Mouse (Mus musculus) kidney, embryonic 14.5 days (tissue): ENCODE data around the gene 4933427D14Rik. TPM values are rescaled to one million over a fixed set of nuclear protein-coding genes. Genes with fewer than 3 reads are reported as not detected.
A peak's percentile ranks its signal among the peaks of the same experiment; 100 is the strongest.

Experiments used
- ATAC-seq: fragments of 200-750 bp; cut with Nextera tagmentation; 2 replicates; pipeline ENCODE4 v1.8.0; 2017; ENCODE audit warnings: moderate number of reproducible peaks, mild to moderate bottlenecking, moderate TSS enrichment, moderate library complexity; ENCODE audit not compliant: low FRiP score, low TSS enrichment
- H3K27ac ChIP-seq: fragments of 300-500 bp; sonication (generic); 2 replicates; pipeline ENCODE4 v1.5.1; 2014; ENCODE audit warnings: low read depth, mild to moderate bottlenecking, low read length, moderate library complexity, mixed read lengths
- H3K27me3 ChIP-seq: fragments of 300-500 bp; sonication (generic); 2 replicates; pipeline ENCODE4 v1.6.1; 2014; ENCODE audit warnings: mild to moderate bottlenecking, low read length; ENCODE audit not compliant: control insufficient read depth, insufficient read depth
- H3K36me3 ChIP-seq: fragments of 300-500 bp; sonication (generic); 2 replicates; pipeline ENCODE4 v1.6.1; 2014; ENCODE audit warnings: low read length, mixed read lengths; ENCODE audit not compliant: control insufficient read depth, insufficient read depth
- H3K4me1 ChIP-seq: fragments of 300-500 bp; sonication (generic); 2 replicates; pipeline ENCODE4 v1.6.1; 2014; ENCODE audit warnings: low read length, mixed read lengths; ENCODE audit not compliant: control insufficient read depth, insufficient read depth
- H3K4me2 ChIP-seq: fragments of 300-500 bp; sonication (generic); replicated peaks from 2 replicates; pipeline ENCODE4 v1.6.1; 2014; ENCODE audit warnings: low read depth, mild to moderate bottlenecking, low read length
- H3K4me3 ChIP-seq: fragments of 300-500 bp; sonication (generic); 2 replicates; pipeline ENCODE4 v1.5.1; 2014; ENCODE audit warnings: mild to moderate bottlenecking, low read length
- H3K9ac ChIP-seq: fragments of 300-500 bp; sonication (generic); 2 replicates; pipeline ENCODE4 v1.6.1; 2014; ENCODE audit warnings: low read depth, mild to moderate bottlenecking, low read length, moderate library complexity
- H3K9me3 ChIP-seq: fragments of 300-500 bp; sonication (generic); 2 replicates; pipeline ENCODE4 v1.6.1; 2016; ENCODE audit warnings: low read length; ENCODE audit not compliant: control insufficient read depth
- WGBS: fragments of 180-500 bp; shearing (Covaris S2); extraction: QIAGEN DNeasy Blood & Tissue Kit; methylation state at CpG from one replicate; pipeline ENCODE4 v1.1.7; 2014; 5-methylcytosine and 5-hydroxymethylcytosine counted together
- polyA plus RNA-seq: library from polyadenylated mRNA; unstranded; fragments of >200 nt; fragmentation: Nextera tagmentation; extraction: Ambion mirVana; gene quantifications from 2 replicates; pipeline ENCODE4 v1.2.1, GENCODE M21; 2014

The 4933427D14Rik gene
- polyA plus RNA-seq, 1 experiment from 2014 or later: 18.1 TPM

DNA sequence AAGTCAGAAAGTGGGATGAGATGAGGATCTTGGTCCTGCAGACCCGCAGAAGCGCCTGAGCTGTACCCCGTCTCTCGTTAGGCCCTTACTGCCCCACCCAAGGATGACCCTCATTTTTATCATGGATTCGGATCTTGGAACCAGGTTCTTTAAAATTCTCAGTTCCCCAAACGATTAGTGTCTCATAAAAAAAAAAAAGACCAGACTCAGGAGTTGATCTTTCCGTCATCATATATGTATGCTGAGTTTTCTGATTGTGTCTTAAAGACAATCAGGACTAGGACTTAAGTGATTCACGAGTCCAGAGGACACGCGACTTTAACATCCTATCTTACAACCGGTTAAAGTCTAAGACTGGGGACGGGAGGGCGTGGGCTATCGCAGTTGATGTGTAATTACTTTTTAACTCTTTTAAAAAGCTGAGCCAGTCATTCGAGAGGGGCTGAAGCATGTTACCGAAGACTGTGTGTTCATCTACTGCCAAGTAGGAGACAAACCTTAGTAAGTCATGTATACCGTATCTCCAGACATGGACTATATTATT is 647 bp upstream of the 4933427D14Rik start:
- peaks cover 35% of the 10 kb centered on the region for H3K36me3 ChIP-seq
- peak overlapping the region; percentile 75 for H3K9ac ChIP-seq
- no peak for ATAC-seq
- H3K4me2 ChIP-seq: peak overlapping the region; percentile 76
- peak overlapping the region; percentile 84 for H3K4me3 ChIP-seq
- no peaks in the 10 kb centered on the region for H3K27me3 ChIP-seq
- 13% methylated on average over 17 of the region's 17 CpGs for WGBS
- H3K27ac ChIP-seq: peak overlapping the region; percentile 77; the same call in 1 of the 2 replicates
- H3K9me3 ChIP-seq: no peaks in the 10 kb centered on the region
- peaks cover 14% of the 10 kb centered on the region for H3K4me1 ChIP-seq

- Histone ChIP-seq H3K4me2 (peak within 1 kb of the TSS; percentile 76), H3K9me3 (no peaks in the 10 kb centered on the region), H3K9ac (peak within 1 kb of the TSS; percentile 75), H3K36me3 (peaks cover 27% of the 10 kb centered on the region), H3K27me3 (no peaks in the 10 kb centered on the region), H3K4me1 (peaks cover 14% of the 10 kb centered on the region), H3K27ac (peak within 1 kb of the TSS; percentile 77), H3K4me3 (peak within 1 kb of the TSS; percentile 84)
- WGBS: under 1% methylated on average over 42 of the region's 43 CpGs
- peak; percentile 50 for ATAC-seq
These were observed 687 bp downstream of the 4933427D14Rik start, which contains the start of gene Gm43951 for GRCm38 (mm10) chr11:72206341-72207203. Gene Gm43951, minus strand, starts transcription at chr11:72206840.

GRCm38 (mm10) chr11:72205256-72205655 is 2.0 kb downstream of the 4933427D14Rik start:
- H3K4me3 ChIP-seq: no peak overlapping the region
- H3K9me3 ChIP-seq: no peaks in the 10 kb centered on the region
- H3K4me1 ChIP-seq: peaks cover 14% of the 10 kb centered on the region
- no peak for ATAC-seq
- no peak overlapping the region for H3K27ac ChIP-seq
- no peak overlapping the region for H3K4me2 ChIP-seq
- H3K36me3 ChIP-seq: peaks cover 22% of the 10 kb centered on the region
- H3K27me3 ChIP-seq: no peaks in the 10 kb centered on the region
- 81% methylated on average over 6 of the region's 6 CpGs for WGBS
- no peak overlapping the region for H3K9ac ChIP-seq

DNA sequence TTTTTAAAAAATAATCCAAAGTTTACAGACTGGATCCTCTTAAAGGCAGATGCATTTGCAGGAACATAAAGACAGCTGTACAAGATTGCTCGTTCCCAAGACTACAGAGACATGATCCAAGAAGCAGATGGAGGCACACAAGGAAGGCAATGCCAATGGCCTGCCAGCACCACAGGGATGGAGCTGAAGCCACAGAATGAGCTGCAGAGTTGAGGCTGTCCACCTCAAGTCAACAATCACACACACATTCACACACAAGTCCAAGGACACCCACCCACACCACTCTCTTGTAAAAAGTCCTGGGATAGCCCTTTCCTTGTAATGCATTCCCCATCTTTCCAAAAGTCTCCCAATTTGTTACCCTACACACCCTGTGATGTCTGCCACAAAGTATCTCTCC is 3.8 kb downstream of the 4933427D14Rik start:
- H3K36me3 ChIP-seq: peaks cover 13% of the 10 kb centered on the region
- no peak for ATAC-seq
- WGBS: 92% methylated on average over 1 of the region's 1 CpGs
- H3K27ac ChIP-seq: no peak overlapping the region
- no peak overlapping the region for H3K4me2 ChIP-seq
- no peaks in the 10 kb centered on the region for H3K9me3 ChIP-seq
- H3K27me3 ChIP-seq: no peaks in the 10 kb centered on the region
- no peak overlapping the region for H3K4me3 ChIP-seq
- H3K4me1 ChIP-seq: peaks cover 14% of the 10 kb centered on the region
- no peak overlapping the region for H3K9ac ChIP-seq

DNA sequence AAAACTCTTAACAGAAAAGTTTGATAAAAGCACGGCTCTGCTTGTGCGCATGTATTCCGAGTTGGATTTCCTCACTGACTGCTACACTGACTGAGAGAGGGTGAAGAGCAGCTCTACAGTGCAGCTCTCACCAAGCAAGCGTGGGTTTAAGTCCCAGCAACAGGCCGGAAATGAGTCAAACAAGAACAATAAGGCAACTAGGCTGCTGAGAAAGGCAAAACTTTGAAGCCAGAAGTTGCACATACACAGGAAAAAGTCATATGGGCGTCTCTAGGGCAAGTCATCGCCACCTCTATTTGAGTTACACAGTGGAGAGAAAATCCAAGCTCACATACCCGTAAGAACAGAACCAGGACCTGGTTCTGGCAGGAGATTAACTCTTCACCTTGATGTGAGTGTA is 10.8 kb downstream of the 4933427D14Rik start:
- no peaks in the 10 kb centered on the region for H3K27me3 ChIP-seq
- H3K27ac ChIP-seq: no peak overlapping the region
- H3K9ac ChIP-seq: no peak overlapping the region
- no peaks in the 10 kb centered on the region for H3K9me3 ChIP-seq
- WGBS: 86% methylated on average over 8 of the region's 8 CpGs
- no peak overlapping the region for H3K4me3 ChIP-seq
- H3K4me2 ChIP-seq: no peak overlapping the region
- peaks cover 41% of the 10 kb centered on the region for H3K36me3 ChIP-seq
- no peaks in the 10 kb centered on the region for H3K4me1 ChIP-seq
- no peak for ATAC-seq

GRCm38 (mm10) chr11:72194259-72194658 is 13.0 kb downstream of the 4933427D14Rik start:
- no peaks in the 10 kb centered on the region for H3K27me3 ChIP-seq
- ATAC-seq: no peak
- no peaks in the 10 kb centered on the region for H3K4me1 ChIP-seq
- peaks cover 54% of the 10 kb centered on the region for H3K36me3 ChIP-seq
- no peak overlapping the region for H3K4me3 ChIP-seq
- H3K9ac ChIP-seq: no peak overlapping the region
- WGBS: 95% methylated on average over 2 of the region's 2 CpGs
- H3K27ac ChIP-seq: no peak overlapping the region
- H3K4me2 ChIP-seq: no peak overlapping the region
- no peaks in the 10 kb centered on the region for H3K9me3 ChIP-seq

DNA sequence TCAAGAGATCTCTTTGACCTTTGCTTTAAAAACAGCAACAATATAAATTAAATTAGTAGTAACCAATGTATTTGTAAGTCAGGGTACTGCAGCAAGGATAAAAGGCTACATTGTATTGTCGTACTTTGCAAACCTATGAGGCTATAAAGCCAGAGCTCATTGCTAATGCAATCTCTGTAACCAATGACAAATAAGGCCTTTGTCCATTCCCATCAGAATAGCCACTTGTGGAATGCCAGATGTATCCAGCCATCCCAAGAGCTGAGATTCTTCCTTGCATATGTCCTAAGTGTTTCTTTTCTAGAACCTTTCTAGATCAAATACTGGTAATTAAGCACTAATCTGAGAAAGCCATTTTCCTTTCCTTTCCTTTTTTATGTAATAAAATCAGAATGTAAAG is 16.4 kb downstream of the 4933427D14Rik start:
- Histone ChIP-seq H3K36me3 (peaks cover 51% of the 10 kb centered on the region), H3K4me1 (no peaks in the 10 kb centered on the region), H3K9ac (no peak overlapping the region), H3K4me2 (no peak overlapping the region), H3K27ac (no peak overlapping the region), H3K9me3 (no peaks in the 10 kb centered on the region), H3K4me3 (no peak overlapping the region), H3K27me3 (no peaks in the 10 kb centered on the region)
- no peak for ATAC-seq
- 88% methylated on average over 1 of the region's 1 CpGs for WGBS

- no peak overlapping the region for H3K9ac ChIP-seq
- ATAC-seq: no peak
- peaks cover 37% of the 10 kb centered on the region for H3K36me3 ChIP-seq
These were observed 23.0 kb downstream of the 4933427D14Rik start for GRCm38 (mm10) chr11:72184252-72184651.

DNA sequence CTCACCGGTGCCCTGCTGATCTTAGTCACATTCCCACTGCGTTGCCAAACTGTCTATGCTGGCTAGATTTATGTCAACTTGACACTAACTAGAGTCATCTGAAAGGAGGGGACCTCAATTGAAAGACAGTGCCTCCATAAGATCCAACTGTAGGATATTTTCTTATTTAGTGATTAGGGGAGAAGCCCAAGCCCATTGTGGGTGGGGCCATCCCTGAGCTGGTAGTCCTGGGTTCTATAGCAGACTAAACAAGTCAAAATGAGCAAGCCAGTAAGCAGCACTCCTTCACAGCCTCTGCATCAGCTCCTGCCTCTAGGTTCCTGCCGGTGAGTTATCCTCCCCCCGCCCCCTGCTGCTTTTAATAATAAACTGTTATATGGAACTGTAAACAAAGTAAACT is 26.1 kb downstream of the 4933427D14Rik start:
- H3K4me1 ChIP-seq: no peaks in the 10 kb centered on the region
- 85% methylated on average over 4 of the region's 4 CpGs for WGBS
- no peaks in the 10 kb centered on the region for H3K9me3 ChIP-seq
- no peak overlapping the region for H3K27ac ChIP-seq
- no peak overlapping the region for H3K4me2 ChIP-seq
- H3K9ac ChIP-seq: no peak overlapping the region
- H3K4me3 ChIP-seq: no peak overlapping the region
- H3K36me3 ChIP-seq: peaks cover 33% of the 10 kb centered on the region
- no peak for ATAC-seq
- no peaks in the 10 kb centered on the region for H3K27me3 ChIP-seq

More at GRCm38 (mm10) chr11:72184252-72184651, 23.0 kb downstream of the 4933427D14Rik start:
- Histone ChIP-seq H3K4me2 (no peak overlapping the region), H3K27me3 (no peaks in the 10 kb centered on the region), H3K27ac (no peak overlapping the region), H3K4me3 (no peak overlapping the region), H3K9me3 (no peaks in the 10 kb centered on the region), H3K4me1 (no peaks in the 10 kb centered on the region)
- WGBS: 86% methylated on average over 4 of the region's 4 CpGs
